Mouse (Mus musculus) intestine, embryonic 14.5 days (tissue): ENCODE data around the gene Wfdc16. TPM values are rescaled to one million over a fixed set of nuclear protein-coding genes. Genes with fewer than 3 reads are reported as not detected.

Source experiments
- polyA plus RNA-seq: library from polyadenylated mRNA; unstranded; fragments of >200 nt; fragmentation: Nextera tagmentation; extraction: Ambion mirVana; gene quantifications from 2 replicates; pipeline ENCODE4 v1.2.1, GENCODE M21; 2014

Gene Wfdc16
- polyA plus RNA-seq, 1 experiment from 2014 or later, result not detected

Other genes starting within 250 kb of the Wfdc16 start
- 0.32 TPM in 1 of 2 replicates, not detected in the other for gene Slpi, start 249.7 kb downstream of the Wfdc16 start, polyA plus RNA-seq
- gene Rbpjl, start 235.7 kb downstream of the Wfdc16 start, polyA plus RNA-seq, result 0.07 and 10.4 TPM in 2 replicates
- gene Matn4, start 233.6 kb downstream of the Wfdc16 start, polyA plus RNA-seq, result 1.7 and 1.9 TPM in 2 replicates
- gene Sdc4, start 194.9 kb downstream of the Wfdc16 start, polyA plus RNA-seq, result 104 and 110 TPM in 2 replicates
- gene Sys1, start 181.8 kb downstream of the Wfdc16 start, polyA plus RNA-seq, result 65.2 and 67.2 TPM in 2 replicates
- gene Gm20458, start 177.8 kb downstream of the Wfdc16 start, polyA plus RNA-seq, result 11.6 and 17.4 TPM in 2 replicates
- not detected in 2 replicates for gene Trp53tg5, start 165.1 kb downstream of the Wfdc16 start, polyA plus RNA-seq
- 9.4 and 12.5 TPM in 2 replicates for gene Dbndd2, start 152.7 kb downstream of the Wfdc16 start, polyA plus RNA-seq
- 72.4 and 79.7 TPM in 2 replicates for gene Pigt, start 141.3 kb downstream of the Wfdc16 start, polyA plus RNA-seq
- gene Wfdc2, start 76.4 kb downstream of the Wfdc16 start, polyA plus RNA-seq, result 79.5 and 85.7 TPM in 2 replicates
- gene Spint3, start 65.3 kb downstream of the Wfdc16 start, polyA plus RNA-seq, result not detected in 2 replicates
- gene Wfdc6a, start 53.3 kb downstream of the Wfdc16 start, polyA plus RNA-seq, result 1.5 and 3.2 TPM in 2 replicates
- gene Eppin, start 45.2 kb downstream of the Wfdc16 start, polyA plus RNA-seq, result not detected in 2 replicates
- gene Wfdc6b, start 25.3 kb downstream of the Wfdc16 start, polyA plus RNA-seq, result not detected in 2 replicates
- not detected in 2 replicates for gene Wfdc8, start 25.2 kb downstream of the Wfdc16 start, polyA plus RNA-seq
- 1.2 TPM in 1 of 2 replicates, not detected in the other for gene Wfdc10, start 17.2 kb upstream of the Wfdc16 start, polyA plus RNA-seq
- not detected in 2 replicates for gene Wfdc9, start 17.8 kb upstream of the Wfdc16 start, polyA plus RNA-seq
- gene Wfdc11, start 35.3 kb upstream of the Wfdc16 start, polyA plus RNA-seq, result not detected in 2 replicates
- gene Wfdc13, start 46.3 kb upstream of the Wfdc16 start, polyA plus RNA-seq, result 0.28 TPM in 2 replicates
- not detected in 2 replicates for gene Spint4, start 59.7 kb upstream of the Wfdc16 start, polyA plus RNA-seq
- not detected in 2 replicates for gene Spint5, start 76.5 kb upstream of the Wfdc16 start, polyA plus RNA-seq
- 2.0 and 2.6 TPM in 2 replicates for gene Wfdc3, start 107.1 kb upstream of the Wfdc16 start, polyA plus RNA-seq
- gene Dnttip1, start 107.2 kb upstream of the Wfdc16 start, polyA plus RNA-seq, result 66.4 and 67.0 TPM in 2 replicates
- 462 and 476 TPM in 2 replicates for gene Ube2c, start 131.1 kb upstream of the Wfdc16 start, polyA plus RNA-seq
- 0.69 and 1.3 TPM in 2 replicates for gene Tnnc2, start 141.2 kb upstream of the Wfdc16 start, polyA plus RNA-seq
- gene Snx21, start 147.0 kb upstream of the Wfdc16 start, polyA plus RNA-seq, result 20.5 and 21.3 TPM in 2 replicates
- gene Acot8, start 166.1 kb upstream of the Wfdc16 start, polyA plus RNA-seq, result 19.2 and 19.6 TPM in 2 replicates
- 8.9 and 11.4 TPM in 2 replicates for gene Zswim3, start 166.3 kb upstream of the Wfdc16 start, polyA plus RNA-seq
- 16.5 and 17.4 TPM in 2 replicates for gene Zswim1, start 183.9 kb upstream of the Wfdc16 start, polyA plus RNA-seq
- not detected in 2 replicates for gene Spata25, start 189.7 kb upstream of the Wfdc16 start, polyA plus RNA-seq
- 155 and 168 TPM in 2 replicates for gene Ctsa, start 194.1 kb upstream of the Wfdc16 start, polyA plus RNA-seq
- gene Neurl2, start 194.7 kb upstream of the Wfdc16 start, polyA plus RNA-seq, result 6.7 and 7.7 TPM in 2 replicates
- 25.7 and 28.1 TPM in 2 replicates for gene Pltp, start 218.9 kb upstream of the Wfdc16 start, polyA plus RNA-seq
- 76.0 and 85.5 TPM in 2 replicates for gene Pcif1, start 240.5 kb upstream of the Wfdc16 start, polyA plus RNA-seq